11 mouse cellular contexts compared by ENCODE assay signal in genomic region chr5:124449494-124449893, GRCm38 (mm10). TPM values are rescaled to one million over a fixed set of nuclear protein-coding genes. Genes with fewer than 3 reads are reported as not detected.
DNase-seq lines count a peak whose midpoint lies in the region; ATAC-seq and TF ChIP-seq lines count a peak whose summit lies in the region.
"Had no signal": no experiment of that assay in that cellular context is flagged by ENCODE, and none has a peak within 500 bp of the region (broad histone marks: within the 10 kb centered on the region; RNA-seq: fewer than 3 reads in every experiment).

No protein-coding gene starts in this region.

- peaks cover 24% of the 10 kb centered on the region; the same call in 1 of the 2 replicates for H3K4me1 ChIP-seq in liver, adult 2 months (ENCODE audit: control insufficient read depth, insufficient read depth, low read length)
- peaks cover 32% of the 10 kb centered on the region for H3K4me1 ChIP-seq in stomach, embryonic 16.5 days (ENCODE audit: control insufficient read depth, insufficient read depth, low read length)

- H3K9ac ChIP-seq in liver, adult 2 months (ENCODE audit: low read depth, low read length): no peak overlapping the region
- H3K9ac ChIP-seq in stomach, embryonic 16.5 days (ENCODE audit: low read length): peak overlapping the region; percentile 46; the same call in 1 of the 2 replicates
- H3K9ac ChIP-seq: kidney, embryonic 15.5 days; midbrain, embryonic 13.5 days had no signal

- WGBS in liver, adult 2 months: 24% methylated on average over 6 of the region's 6 CpGs
- 53% methylated on average over 6 of the region's 6 CpGs for WGBS in stomach, embryonic 16.5 days

- H3K79me2 ChIP-seq in liver, adult 2 months (ENCODE audit: control insufficient read depth, insufficient read depth, low read length): no peaks in the 10 kb centered on the region

- H3K4me3 ChIP-seq in liver, adult 2 months (ENCODE audit: insufficient read depth, low read depth, low read length): no peak overlapping the region
- H3K4me3 ChIP-seq in stomach, embryonic 16.5 days (replicated peaks; ENCODE audit: low read length): peak overlapping the region; percentile 12; the same call in 1 of the 2 replicates
- H3K4me3 ChIP-seq: kidney, embryonic 15.5 days; midbrain, embryonic 13.5 days had no signal

- TF ChIP-seq POLR2A in liver, adult 2 months (IDR thresholded peaks at IDR 0.05; ENCODE audit: extremely low read depth, insufficient read depth, low read length): no peak

- H3K4me2 ChIP-seq in stomach, embryonic 16.5 days (ENCODE audit: low read depth, low read length): peak overlapping the region; percentile 38
- H3K4me2 ChIP-seq: kidney, embryonic 15.5 days; midbrain, embryonic 13.5 days had no signal

- H3K27me3 ChIP-seq in liver, adult 2 months (ENCODE audit: control insufficient read depth, insufficient read depth, low read length): no peaks in the 10 kb centered on the region
- H3K27me3 ChIP-seq in stomach, embryonic 16.5 days (ENCODE audit: control insufficient read depth, insufficient read depth, low read length): no peaks in the 10 kb centered on the region
- H3K27me3 ChIP-seq: kidney, embryonic 15.5 days; midbrain, embryonic 13.5 days; Patski had no signal

- peak; percentile 79 for DNase-seq in adrenal gland, adult 2 months
- no peak for DNase-seq in adrenal gland, postnatal 4 days (ENCODE audit: low spot score in 2 of 2)
- DNase-seq in liver, adult 2 months (ENCODE audit: extremely low read depth, low read depth, low spot score): peak; percentile 54
- no peak for DNase-seq in liver
- peak; percentile 43 for DNase-seq in heart, postnatal 4 days
- DNase-seq in kidney, postnatal 14 days: no peak
- DNase-seq in kidney, adult 9 months: no peak

- peaks cover 11% of the 10 kb centered on the region for H3K36me3 ChIP-seq in liver, adult 2 months (ENCODE audit: control insufficient read depth, insufficient read depth, low read length)
- peaks cover 17% of the 10 kb centered on the region for H3K36me3 ChIP-seq in stomach, embryonic 16.5 days (ENCODE audit: control insufficient read depth, insufficient read depth, low read length)

- no peak for TF ChIP-seq CTCF in liver, adult 2 months (IDR thresholded peaks at IDR 0.05; ENCODE audit: low read depth, low read length)

- no peak for ATAC-seq in stomach, embryonic 16.5 days (ENCODE audit: insufficient read depth, low FRiP score)
- ATAC-seq: midbrain, embryonic 13.5 days; Patski had no signal

- peak overlapping the region; percentile 23; the same call in 1 of the 2 replicates for H3K27ac ChIP-seq in liver, adult 2 months (replicated peaks; ENCODE audit: insufficient read depth, low read depth, low read length)
- peak overlapping the region; percentile 85 for H3K27ac ChIP-seq in stomach, embryonic 16.5 days (ENCODE audit: low read length)
- H3K27ac ChIP-seq: kidney, embryonic 15.5 days; midbrain, embryonic 13.5 days had no signal

- H3K9me3 ChIP-seq in stomach, embryonic 16.5 days (replicated peaks; ENCODE audit: control insufficient read depth, low read length): no peaks in the 10 kb centered on the region
- H3K9me3 ChIP-seq: kidney, embryonic 15.5 days; midbrain, embryonic 13.5 days had no signal

RNA-seq across cellular contexts. Expression of gene Kmt5a, which starts 9.8 kb away (rescaled TPM):
- 100 to 1,000 TPM; 127 to 288 TPM for total RNA-seq in adrenal gland, adult 2 months (2021)
- 48.9 and 65.7 TPM in 2 replicates for polyA plus RNA-seq in adrenal gland, adult 2 months (2012; rRNA removed)
- total RNA-seq in adrenal gland, postnatal 4 days (2021): 100 to 1,000 TPM in 1 of 2 experiments, 10 to 100 TPM in 1; 97.9 to 105 TPM
- total RNA-seq in liver, adult 2 months (2014; rRNA removed): 9.6 and 13.2 TPM in 2 replicates
- polyA plus RNA-seq in liver, adult 2 months (2012; rRNA removed): 14.7 and 15.1 TPM in 2 replicates
- 100 to 1,000 TPM; 130 to 132 TPM for total RNA-seq in heart, postnatal 4 days (2021)
- polyA plus RNA-seq in stomach, embryonic 16.5 days (2015; fragmentation: Nextera tagmentation; extraction: Ambion mirVana): 50.4 and 51.7 TPM in 2 replicates

RNA-seq across cellular contexts. Expression of gene Sbno1, which starts 23.7 kb away (rescaled TPM):
- 100 to 1,000 TPM in 1 of 2 experiments, 10 to 100 TPM in 1; 74.1 to 119 TPM for total RNA-seq in adrenal gland, adult 2 months (2021)
- polyA plus RNA-seq in adrenal gland, adult 2 months (2012; rRNA removed): 6.0 and 6.9 TPM in 2 replicates
- 100 to 1,000 TPM in 1 of 2 experiments, 10 to 100 TPM in 1; 90.4 to 102 TPM for total RNA-seq in adrenal gland, postnatal 4 days (2021)
- total RNA-seq in liver, adult 2 months (2014; rRNA removed): 33.1 and 36.6 TPM in 2 replicates
- 7.2 and 8.1 TPM in 2 replicates for polyA plus RNA-seq in liver, adult 2 months (2012; rRNA removed)
- total RNA-seq in heart, postnatal 4 days (2021): 10 to 100 TPM; 72.7 to 76.8 TPM
- polyA plus RNA-seq in stomach, embryonic 16.5 days (2015; fragmentation: Nextera tagmentation; extraction: Ambion mirVana): 70.4 and 76.1 TPM in 2 replicates

RNA-seq across cellular contexts. Expression of gene Rilpl2, which starts 28.7 kb away (rescaled TPM):
- 10 to 100 TPM; 16.6 to 31.2 TPM for total RNA-seq in adrenal gland, adult 2 months (2021)
- polyA plus RNA-seq in adrenal gland, adult 2 months (2012; rRNA removed): 38.5 and 44.1 TPM in 2 replicates
- 10 to 100 TPM; 27.3 to 31.4 TPM for total RNA-seq in adrenal gland, postnatal 4 days (2021)
- total RNA-seq in liver, adult 2 months (2014; rRNA removed): 9.6 and 11.6 TPM in 2 replicates
- polyA plus RNA-seq in liver, adult 2 months (2012; rRNA removed): 10.1 and 10.4 TPM in 2 replicates
- total RNA-seq in heart, postnatal 4 days (2021): 10 to 100 TPM in 1 of 2 experiments, 1 to 10 TPM in 1; 8.3 to 10.9 TPM
- 27.4 and 32.0 TPM in 2 replicates for polyA plus RNA-seq in stomach, embryonic 16.5 days (2015; fragmentation: Nextera tagmentation; extraction: Ambion mirVana)

RNA-seq across cellular contexts. Expression of gene Snrnp35, which starts 33.4 kb away (rescaled TPM):
- total RNA-seq in adrenal gland, adult 2 months (2021): 10 to 100 TPM; 19.0 to 25.7 TPM
- polyA plus RNA-seq in adrenal gland, adult 2 months (2012; rRNA removed): 1.4 and 1.8 TPM in 2 replicates
- total RNA-seq in adrenal gland, postnatal 4 days (2021): 10 to 100 TPM; 17.6 to 22.7 TPM
- total RNA-seq in liver, adult 2 months (2014; rRNA removed): 2.9 and 3.7 TPM in 2 replicates
- polyA plus RNA-seq in liver, adult 2 months (2012; rRNA removed): 2.2 and 2.5 TPM in 2 replicates
- 10 to 100 TPM; 19.3 to 23.5 TPM for total RNA-seq in heart, postnatal 4 days (2021)
- 22.0 and 24.3 TPM in 2 replicates for polyA plus RNA-seq in stomach, embryonic 16.5 days (2015; fragmentation: Nextera tagmentation; extraction: Ambion mirVana)

Comparison
In these comparisons a context has a peak if more than half of its experiments do, and no peak if none do; other contexts are left out.
1. DNase-seq: peak in adrenal gland, adult 2 months (single experiment), liver, adult 2 months (single experiment) and heart, postnatal 4 days (single experiment); none in adrenal gland, postnatal 4 days (0 of 2), liver (single experiment), kidney, postnatal 14 days (single experiment) and kidney, adult 9 months (single experiment).